Mouse (Mus musculus): ENCODE data around the gene Gnas.
"Not testable (repeated sequence)": the region's sequence is repeated elsewhere in the genome, so short reads cannot be mapped to it uniquely, and the experiment has no call there.

Gene Gnas

GRCm38 (mm10) chr2:174328926-174329662 is 45.0 kb downstream of the Gnas start:
- peak; percentile 36 for DNase-seq

- peak; percentile 78 for DNase-seq
Measured at GRCm38 (mm10) chr2:174329663-174330615, 45.8 kb downstream of the Gnas start.

- DNase-seq: peak; percentile 66
Measured at GRCm38 (mm10) chr2:174330616-174331191, 46.6 kb downstream of the Gnas start.

- DNase-seq: no peak
Measured at GRCm38 (mm10) chr2:174331282-174332030, 47.3 kb downstream of the Gnas start.

GRCm38 (mm10) chr2:174333239-174333890 is 49.2 kb downstream of the Gnas start:
- no peak for DNase-seq

DNA sequence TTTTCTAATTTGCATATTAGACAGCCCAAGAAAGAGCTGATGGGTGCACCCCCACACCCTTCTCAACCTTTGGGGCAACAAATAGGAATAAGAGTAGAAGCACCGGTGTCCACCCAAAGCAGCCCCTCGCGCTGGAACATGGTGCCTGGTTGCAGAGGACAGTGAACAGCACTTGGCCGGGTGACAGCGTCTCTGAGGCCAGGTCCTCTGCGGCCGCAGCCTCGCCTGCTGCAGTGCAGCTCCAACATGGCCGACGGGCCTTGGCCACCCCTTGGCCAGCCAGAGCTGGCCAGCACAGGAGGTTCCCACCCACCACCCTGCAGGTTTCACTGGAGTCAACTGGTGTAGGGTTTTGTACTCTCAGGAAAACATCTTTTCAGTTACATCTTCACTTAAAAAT is 50.3 kb downstream of the Gnas start:
- no peak for DNase-seq

DNA sequence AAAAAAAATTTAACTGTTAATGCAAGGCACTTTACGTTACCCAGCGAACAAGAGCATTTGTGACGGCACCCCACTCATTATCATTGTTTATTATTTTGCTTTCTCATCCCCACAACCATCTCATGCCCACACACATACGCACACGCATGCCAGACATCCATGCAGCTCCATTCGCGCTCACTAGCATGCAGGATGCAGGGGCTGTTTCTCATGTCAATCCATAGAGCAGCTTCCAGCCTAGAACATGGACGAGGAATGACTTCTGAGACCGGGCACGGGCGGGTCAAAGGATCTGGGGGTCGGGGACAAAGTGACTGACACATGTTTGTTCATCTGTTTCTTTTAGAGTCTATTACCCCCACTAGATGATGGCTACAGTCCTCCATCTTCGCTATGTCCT is 53.2 kb downstream of the Gnas start:
- DNase-seq: no peak

- DNase-seq: no peak
Measured at GRCm38 (mm10) chr2:174339701-174340100, 55.6 kb downstream of the Gnas start.

GRCm38 (mm10) chr2:174340229-174340892 is 56.2 kb downstream of the Gnas start:
- DNase-seq: no peak

GRCm38 (mm10) chr2:174340893-174341580 is 56.9 kb downstream of the Gnas start:
- DNase-seq: no peak

GRCm38 (mm10) chr2:174342793-174343400 is 58.8 kb downstream of the Gnas start:
- no peak for DNase-seq

DNA sequence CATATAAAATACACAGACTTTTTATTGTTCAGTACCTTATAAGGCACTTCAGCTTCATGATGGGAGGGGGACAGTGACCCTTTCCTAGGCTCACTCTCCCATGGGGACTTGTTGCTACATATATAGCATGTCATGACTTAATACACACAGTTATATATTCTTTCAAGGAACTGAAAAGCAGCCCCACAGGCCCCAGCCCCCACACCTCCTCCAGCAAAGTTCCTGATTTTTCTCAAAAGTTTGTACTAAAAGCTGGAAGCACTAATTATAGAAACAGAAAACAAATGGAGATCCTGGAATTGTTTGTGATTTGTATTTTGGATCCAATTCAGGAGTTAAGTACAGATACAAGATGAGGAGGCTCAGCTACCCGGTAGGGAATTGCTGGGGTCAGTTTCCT is 59.4 kb downstream of the Gnas start:
- no peak for DNase-seq

GRCm38 (mm10) chr2:174344003-174344655 is 60.0 kb downstream of the Gnas start:
- peak; percentile 61 for DNase-seq

DNA sequence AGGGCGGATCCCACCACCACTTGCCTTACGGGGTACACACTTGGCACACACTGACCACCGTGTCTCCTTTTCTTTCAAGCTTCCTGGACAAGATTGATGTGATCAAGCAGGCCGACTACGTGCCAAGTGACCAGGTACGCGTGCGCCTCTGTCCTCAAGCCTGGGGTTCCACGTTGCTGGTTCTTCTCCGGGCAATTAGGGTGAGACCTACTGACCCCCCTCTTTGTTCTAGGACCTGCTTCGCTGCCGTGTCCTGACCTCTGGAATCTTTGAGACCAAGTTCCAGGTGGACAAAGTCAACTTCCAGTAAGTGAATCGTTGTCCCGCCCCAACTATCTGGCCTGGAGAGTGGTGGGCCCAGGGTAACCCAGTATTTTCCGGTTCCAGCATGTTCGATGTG is 60.9 kb downstream of the Gnas start:
- DNase-seq: no peak

DNA sequence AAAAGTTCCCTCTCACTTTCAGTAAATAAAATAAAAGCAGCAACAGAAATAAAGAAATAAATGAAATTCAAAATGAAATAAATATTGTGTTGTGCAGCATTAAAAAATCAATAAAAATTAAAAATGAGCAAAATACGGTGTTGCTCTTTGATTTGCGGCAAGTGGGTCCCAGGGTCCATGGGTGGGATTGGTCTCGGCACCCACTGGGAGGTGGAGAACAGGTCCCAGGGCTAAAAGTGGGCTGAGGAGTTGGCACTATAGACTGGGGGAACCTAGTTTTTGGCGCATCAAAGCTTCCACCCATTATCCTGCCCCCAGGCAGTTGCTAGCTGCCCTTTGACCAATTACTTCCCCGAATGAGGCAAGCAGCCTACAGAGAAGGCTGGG is 62.5 kb downstream of the Gnas start, which contains the start of gene Gm20721:
Gene Gm20721 (minus strand): TSS at position 101 of the 387 bp plus-strand sequence.
- no peak for DNase-seq

DNA sequence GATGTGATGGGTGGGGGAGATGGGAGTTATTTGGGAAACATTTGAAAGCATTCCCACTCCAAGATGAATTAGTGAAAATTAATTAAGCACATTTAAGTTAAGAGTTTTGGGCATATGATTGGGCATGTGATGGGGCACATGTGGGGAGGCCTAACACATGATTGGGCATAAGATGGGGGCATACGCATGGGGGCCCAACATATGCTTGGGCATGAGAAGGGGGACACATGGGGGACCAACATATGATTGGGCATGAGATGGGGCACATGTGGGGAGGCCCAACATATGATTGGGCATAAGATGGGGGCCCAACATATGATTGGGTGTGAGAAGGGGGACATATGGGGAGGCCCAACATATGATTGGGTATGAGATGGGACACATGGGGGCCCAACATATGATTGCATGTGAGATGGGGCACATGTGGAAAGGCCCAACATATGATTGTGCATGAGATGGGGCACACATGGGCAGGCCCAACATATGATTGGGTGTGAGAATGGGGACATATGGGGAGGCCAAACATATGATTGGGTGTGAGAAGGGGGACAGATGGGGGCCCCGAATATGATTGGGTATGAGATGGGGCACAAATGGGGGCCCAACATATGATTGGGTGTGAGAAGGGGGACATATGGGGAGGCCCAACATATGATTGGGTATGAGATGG is 63.0 kb downstream of the Gnas start:
- DNase-seq: not testable (repeated sequence)

DNA sequence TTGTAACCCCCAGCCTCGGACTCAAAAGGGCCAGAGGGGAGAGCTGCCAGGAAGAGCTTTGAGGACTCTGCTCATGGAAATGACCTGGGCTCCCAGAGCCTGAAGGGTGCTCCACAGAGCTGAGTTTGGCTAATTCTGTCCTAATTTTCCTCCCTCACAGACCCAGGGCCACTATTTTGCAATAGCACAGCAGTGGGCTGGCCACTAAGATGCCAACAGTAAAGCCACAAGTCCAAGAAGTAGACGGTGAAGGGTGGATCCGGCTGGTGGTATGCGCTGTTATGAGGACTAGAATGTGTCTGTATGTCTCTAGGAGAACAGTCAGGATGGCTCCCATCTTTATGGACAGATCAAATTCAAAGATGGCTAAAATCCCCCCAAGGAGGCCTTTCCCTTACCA is 74.4 kb downstream of the Gnas start:
- DNase-seq: no peak

GRCm38 (mm10) chr2:174359656-174360055 is 75.5 kb downstream of the Gnas start:
- DNase-seq: no peak

GRCm38 (mm10) chr2:174366571-174366970 is 82.5 kb downstream of the Gnas start:
- DNase-seq: no peak
